Mouse (Mus musculus) inflammation-experienced regulatory T-cells, adult 6 months (primary cell): ENCODE results near the gene Polr2j. TPM values are rescaled to one million over a fixed set of nuclear protein-coding genes. Genes with fewer than 3 reads are reported as not detected.

Experiments used
- ATAC-seq: one replicate; pipeline ENCODE4 v1.8.0; 2017
- polyA plus RNA-seq, 3 experiments: library from polyadenylated mRNA; unstranded; fragments of 100-300 nt; shearing (Covaris generic); gene quantifications; one replicate each; pipeline ENCODE4 v1.2.1; 2017

Gene Polr2j
- polyA plus RNA-seq: 100 to 1,000 TPM; 120 to 150 (median 121) TPM

GRCm38 (mm10) chr5:136115891-136116783 is at the start of gene Polr2j:
TSS of gene Polr2j (plus strand) at chr5:136116631.
- peak; percentile 100 for ATAC-seq

- ATAC-seq: no peak
Observed at GRCm38 (mm10) chr5:136069411-136069810, 47.0 kb upstream of the Polr2j start.

GRCm38 (mm10) chr5:136073051-136073450 is 43.4 kb upstream of the Polr2j start:
- no peak for ATAC-seq

GRCm38 (mm10) chr5:136073526-136073925 is 42.9 kb upstream of the Polr2j start:
- no peak for ATAC-seq

GRCm38 (mm10) chr5:136075076-136075475 is 41.4 kb upstream of the Polr2j start:
- no peak for ATAC-seq

- no peak for ATAC-seq
Observed at GRCm38 (mm10) chr5:136076284-136076683, 40.1 kb upstream of the Polr2j start.

GRCm38 (mm10) chr5:136077001-136077550 is 39.4 kb upstream of the Polr2j start:
- ATAC-seq: no peak

GRCm38 (mm10) chr5:136078136-136078535 is 38.3 kb upstream of the Polr2j start:
- no peak for ATAC-seq

- ATAC-seq: no peak
Observed at GRCm38 (mm10) chr5:136082345-136082744, 34.1 kb upstream of the Polr2j start.

GRCm38 (mm10) chr5:136083669-136084107 is 32.7 kb upstream of the Polr2j start, which contains the start of gene Rasa4:
TSS of gene Rasa4 (plus strand) at chr5:136083916.
- ATAC-seq: peak; percentile 99

GRCm38 (mm10) chr5:136084144-136084881 is 32.1 kb upstream of the Polr2j start:
- peak; percentile 33 for ATAC-seq

- ATAC-seq: no peak
Observed at GRCm38 (mm10) chr5:136084891-136085651, 31.4 kb upstream of the Polr2j start.

- ATAC-seq: no peak
Observed at GRCm38 (mm10) chr5:136086290-136086689, 30.1 kb upstream of the Polr2j start.

GRCm38 (mm10) chr5:136088821-136089575 is 27.4 kb upstream of the Polr2j start:
- no peak for ATAC-seq

GRCm38 (mm10) chr5:136091927-136092326 is 24.5 kb upstream of the Polr2j start:
- no peak for ATAC-seq

- no peak for ATAC-seq
Observed at GRCm38 (mm10) chr5:136094249-136095010, 22.0 kb upstream of the Polr2j start.

- no peak for ATAC-seq
Observed at GRCm38 (mm10) chr5:136095089-136095488, 21.3 kb upstream of the Polr2j start.

- ATAC-seq: no peak
Observed at GRCm38 (mm10) chr5:136098536-136098935, 17.9 kb upstream of the Polr2j start.

- peak; percentile 92 for ATAC-seq
Observed at GRCm38 (mm10) chr5:136102099-136102820, 14.2 kb upstream of the Polr2j start.

GRCm38 (mm10) chr5:136104511-136104910 is 11.9 kb upstream of the Polr2j start:
- ATAC-seq: no peak
